Mouse (Mus musculus) cortical plate, adult 2 months (tissue): ENCODE data around the gene Iqsec1. TPM values are rescaled to one million over a fixed set of nuclear protein-coding genes. Genes with fewer than 3 reads are reported as not detected.

Experiments used
- H3K27ac ChIP-seq: fragments of 200-500 bp; 2 replicates; pipeline ENCODE4 v1.5.1; 2012; ENCODE audit warnings: low read length, control low read depth, inconsistent platforms; ENCODE audit not compliant: insufficient read depth
- H3K4me1 ChIP-seq: fragments of 200-500 bp; 2 replicates; pipeline ENCODE4 v1.6.1; 2011; ENCODE audit warnings: low read length; ENCODE audit not compliant: control insufficient read depth, insufficient read depth
- H3K4me3 ChIP-seq: fragments of 200-500 bp; 2 replicates; pipeline ENCODE4 v1.5.1; 2011; ENCODE audit warnings: mild to moderate bottlenecking, low read length, control low read depth; ENCODE audit not compliant: insufficient read depth
- CTCF ChIP-seq: fragments of 200-500 bp; IDR thresholded peaks from 2 replicates; pipeline ENCODE4 v1.5.1; 2011; ENCODE audit warnings: mild to moderate bottlenecking, control low read depth, low read length; ENCODE audit not compliant: insufficient read depth; ENCODE audit errors: extremely low read depth
- POLR2A ChIP-seq: fragments of 200-500 bp; IDR thresholded peaks from 2 replicates; pipeline ENCODE4 v1.6.1; 2011; ENCODE audit warnings: mild to moderate bottlenecking, low read length, control low read depth; ENCODE audit not compliant: insufficient read depth; ENCODE audit errors: extremely low read depth
- polyA plus RNA-seq: library from polyadenylated mRNA; depleted of rRNA; stranded (reverse); fragments of >200 nt; gene quantifications from 2 replicates; pipeline ENCODE4 v1.2.3, GENCODE M21; 2012

Gene Iqsec1
- polyA plus RNA-seq, 1 experiment = 186 TPM

DNA sequence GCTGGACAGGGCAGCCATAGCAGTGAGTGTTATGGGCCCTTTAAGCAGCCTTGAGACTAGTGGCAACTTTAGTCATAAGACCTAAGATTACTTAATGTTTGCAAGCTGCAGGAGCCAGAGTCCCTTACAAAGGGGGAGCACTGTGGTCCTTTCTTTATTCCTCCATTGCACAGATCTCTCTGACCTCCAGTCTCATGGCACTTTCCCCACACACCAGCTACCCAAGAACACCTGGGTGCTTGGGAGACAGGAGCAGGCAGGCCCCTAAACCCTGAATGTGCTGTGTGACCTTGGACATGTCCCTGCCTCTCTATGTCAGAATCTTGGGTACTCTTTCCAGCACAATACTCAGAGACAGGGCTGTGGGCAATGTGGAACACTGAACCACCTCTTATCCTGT, 253.7 kb downstream of the Iqsec1 start:
- Histone ChIP-seq H3K27ac (no peak overlapping the region), H3K4me1 (peaks cover 5% of the 10 kb centered on the region; the same call in 1 of the 2 replicates), H3K4me3 (no peak overlapping the region; the same call in 1 of the 2 replicates)
- TF ChIP-seq POLR2A = no peak
- TF ChIP-seq CTCF = no peak

DNA sequence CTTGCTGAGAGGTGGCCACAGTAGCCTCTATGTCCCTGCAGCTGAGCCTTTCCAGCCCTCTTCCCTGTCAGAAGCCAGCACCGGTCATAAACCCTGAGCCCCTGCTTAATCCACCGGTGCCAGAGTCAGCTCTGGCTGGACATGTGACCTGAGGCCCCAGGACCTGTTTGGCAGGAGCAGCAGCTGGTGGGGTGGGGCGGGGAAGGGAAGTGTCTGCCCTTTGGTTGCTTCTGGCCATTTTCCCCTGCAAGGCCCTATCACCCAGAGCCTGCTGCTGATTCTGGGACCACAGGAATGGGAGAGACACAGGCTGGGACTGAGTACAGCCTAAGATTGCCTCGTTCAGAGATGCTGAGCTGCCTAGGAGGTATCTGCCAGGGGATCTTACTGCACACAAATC, 257.2 kb downstream of the Iqsec1 start:
- TF ChIP-seq POLR2A = no peak
- TF ChIP-seq CTCF = no peak
- peaks cover 7% of the 10 kb centered on the region for H3K4me1 ChIP-seq
- H3K27ac ChIP-seq = no peak overlapping the region
- no peak overlapping the region for H3K4me3 ChIP-seq

DNA sequence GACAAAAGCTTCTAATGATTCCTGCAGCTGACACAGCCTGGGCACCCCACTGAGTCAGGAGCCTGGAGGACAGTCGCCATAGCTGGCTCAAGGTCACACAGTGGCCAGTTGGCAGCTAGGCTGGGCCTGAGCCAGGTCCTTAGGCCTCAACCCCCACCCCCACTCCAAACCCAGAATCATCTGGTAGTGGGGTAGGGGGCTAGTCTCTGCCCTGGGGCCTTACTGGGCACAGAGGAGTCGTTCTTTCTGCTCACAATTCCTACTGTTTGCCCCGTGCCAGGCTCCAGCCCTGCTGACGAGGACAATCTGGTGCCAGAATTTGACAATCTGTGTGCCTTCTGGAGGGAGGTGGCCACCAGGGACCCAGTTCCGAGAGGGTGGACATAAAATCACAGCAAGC, 258.7 kb downstream of the Iqsec1 start:
- peak overlapping the region; percentile 18; the same call in 1 of the 2 replicates for H3K27ac ChIP-seq
- H3K4me1 ChIP-seq = peaks cover 17% of the 10 kb centered on the region
- TF ChIP-seq CTCF (no peak), POLR2A (no peak)
- no peak overlapping the region for H3K4me3 ChIP-seq

DNA sequence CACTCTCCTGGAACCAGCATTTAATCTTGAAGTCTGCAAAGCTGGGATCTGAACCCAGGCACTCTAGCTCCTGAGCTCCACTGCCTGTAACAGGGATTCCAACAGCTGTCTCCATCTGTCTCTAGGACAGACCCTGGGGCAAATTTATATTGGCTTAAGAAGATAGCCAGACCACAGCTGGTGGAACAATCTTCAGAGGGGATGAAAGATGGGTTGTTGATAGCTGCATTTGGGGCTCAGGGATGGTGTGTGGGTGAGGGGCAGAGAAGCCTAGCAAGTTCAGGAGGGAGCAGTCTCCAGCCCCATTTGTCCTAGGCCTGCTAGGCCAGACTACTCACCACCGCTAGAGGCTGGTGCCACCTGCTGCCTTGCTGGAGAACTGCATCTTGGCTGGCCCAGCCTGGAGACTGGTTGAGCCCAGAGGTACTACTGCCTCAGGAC, 260.0 kb downstream of the Iqsec1 start:
- TF ChIP-seq CTCF = peak; percentile 91
- TF ChIP-seq POLR2A = no peak
- Histone ChIP-seq H3K4me1 (peaks cover 15% of the 10 kb centered on the region), H3K27ac (no peak overlapping the region), H3K4me3 (no peak overlapping the region)

DNA sequence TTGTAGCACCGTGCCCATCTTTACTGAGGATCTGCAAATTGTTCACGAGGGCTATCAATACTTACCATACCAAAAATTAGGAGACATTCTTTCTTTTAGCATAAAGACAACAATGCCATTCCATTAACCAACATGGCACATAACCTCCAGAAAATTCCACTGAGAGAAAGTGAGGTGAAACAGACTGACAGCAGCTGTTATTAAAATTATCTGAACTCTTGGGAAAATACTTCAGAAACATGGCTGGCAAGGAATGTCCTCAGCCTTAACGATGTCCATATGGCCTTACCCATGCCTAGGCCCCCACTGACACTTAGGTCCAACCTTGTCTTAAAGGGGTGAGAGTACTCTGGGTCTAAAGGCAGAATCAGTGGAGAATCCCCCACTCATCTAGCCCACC, 260.7 kb downstream of the Iqsec1 start:
- no peak overlapping the region for H3K4me3 ChIP-seq
- TF ChIP-seq POLR2A (no peak), CTCF (no peak)
- no peak overlapping the region for H3K27ac ChIP-seq
- H3K4me1 ChIP-seq = peaks cover 18% of the 10 kb centered on the region

DNA sequence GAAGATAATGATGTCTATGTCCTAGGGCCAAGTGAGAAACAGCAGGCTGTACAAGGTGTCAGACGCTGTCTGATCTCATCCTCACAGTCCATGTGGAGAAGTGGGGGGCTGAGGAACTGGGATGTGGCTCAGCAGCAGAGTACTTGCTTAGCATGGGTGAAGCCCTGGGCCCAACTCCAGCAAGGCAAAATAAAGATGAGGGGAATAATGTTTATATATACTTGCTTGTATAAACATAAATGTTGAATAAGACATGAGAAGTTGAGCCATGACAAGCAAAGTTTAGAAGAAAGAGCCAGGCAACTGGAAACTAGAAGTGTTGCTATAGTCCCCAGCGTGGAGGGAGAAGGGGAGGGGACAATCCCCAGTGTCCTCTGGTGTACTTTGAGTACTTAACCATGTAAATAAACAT, 261.8 kb downstream of the Iqsec1 start:
- H3K27ac ChIP-seq = no peak overlapping the region
- TF ChIP-seq POLR2A = no peak
- TF ChIP-seq CTCF = no peak
- no peak overlapping the region for H3K4me3 ChIP-seq
- peaks cover 15% of the 10 kb centered on the region for H3K4me1 ChIP-seq

DNA sequence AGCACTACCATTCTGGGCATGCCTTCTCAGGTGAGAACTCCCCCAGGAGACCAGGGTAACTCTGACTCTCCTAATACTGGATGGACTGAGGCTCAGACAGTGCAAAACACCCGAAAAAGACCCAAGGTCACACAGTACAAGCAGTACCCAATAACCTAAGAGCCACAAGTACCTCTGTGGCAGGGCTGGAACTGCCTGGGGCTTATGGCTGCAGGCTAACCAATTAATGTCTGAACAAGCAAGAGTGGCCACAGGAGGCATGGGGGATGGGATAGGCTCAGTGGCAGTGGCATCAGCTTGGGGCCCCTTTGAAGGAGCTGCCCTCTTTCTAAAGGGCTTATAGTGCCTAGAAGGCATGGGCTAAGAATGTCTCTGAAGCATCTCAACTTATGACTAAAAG, 263.0 kb downstream of the Iqsec1 start:
- peaks cover 18% of the 10 kb centered on the region for H3K4me1 ChIP-seq
- TF ChIP-seq POLR2A = no peak
- TF ChIP-seq CTCF = no peak
- no peak overlapping the region for H3K27ac ChIP-seq
- H3K4me3 ChIP-seq = no peak overlapping the region

DNA sequence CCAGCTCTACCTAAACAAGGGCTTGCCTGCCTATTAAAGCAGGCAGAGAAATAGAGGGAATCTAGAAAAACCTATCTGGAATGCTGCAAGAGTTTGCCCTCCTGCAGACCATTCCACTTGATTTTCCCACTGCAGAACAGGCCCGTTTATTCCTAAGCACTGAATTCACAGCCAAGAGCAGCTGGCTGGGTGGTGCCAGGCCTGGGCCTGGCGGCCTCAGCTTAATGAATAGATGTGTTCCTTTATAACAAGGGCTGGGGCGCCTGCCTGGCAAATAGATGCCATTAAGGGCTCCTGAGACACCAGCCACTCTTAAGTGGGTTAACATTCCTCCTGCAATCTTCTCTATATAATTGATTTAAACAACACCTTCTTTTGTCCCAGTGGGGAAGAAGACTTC, 265.5 kb downstream of the Iqsec1 start:
- TF ChIP-seq POLR2A (no peak), CTCF (no peak)
- Histone ChIP-seq H3K4me3 (no peak overlapping the region), H3K4me1 (peaks cover 22% of the 10 kb centered on the region), H3K27ac (peak overlapping the region; percentile 10; the same call in 1 of the 2 replicates)

DNA sequence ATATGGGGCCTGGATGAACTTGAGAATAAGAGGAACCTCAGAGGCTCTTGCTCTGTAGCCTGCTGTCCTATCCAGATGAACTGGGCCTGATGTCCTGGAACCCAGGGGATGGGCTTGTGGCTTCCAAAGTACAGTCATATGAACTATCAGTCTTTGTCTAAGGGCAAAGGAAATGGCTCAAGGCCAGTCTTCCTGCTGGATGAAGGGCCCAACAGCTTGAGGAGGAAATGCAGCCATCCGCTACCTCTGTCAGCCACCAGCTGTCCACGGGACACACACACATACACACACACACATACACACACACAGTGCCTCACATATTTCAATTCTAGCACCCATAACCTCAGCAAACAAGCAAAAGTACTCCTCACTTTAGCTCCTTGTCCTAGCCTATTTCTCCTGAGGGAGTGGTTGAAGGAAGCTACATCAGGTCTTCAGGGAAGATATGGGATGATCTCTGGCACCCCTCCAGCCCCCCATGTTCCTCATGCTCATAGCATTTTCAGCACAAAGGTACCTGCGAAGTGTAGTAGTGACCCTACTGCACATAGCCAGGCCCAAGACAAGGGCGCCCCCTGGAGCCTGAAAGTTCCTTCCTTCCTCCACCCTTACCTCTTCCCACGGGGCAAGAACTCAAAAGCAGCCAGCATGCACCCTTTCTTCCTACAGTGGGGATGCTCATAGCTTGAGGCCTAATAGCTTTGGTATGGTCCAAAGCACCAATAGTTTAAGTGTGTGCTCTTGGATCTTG, 267.3 kb downstream of the Iqsec1 start:
- peaks cover 25% of the 10 kb centered on the region for H3K4me1 ChIP-seq
- TF ChIP-seq POLR2A (no peak), CTCF (peak; percentile 38)
- H3K4me3 ChIP-seq = no peak overlapping the region
- H3K27ac ChIP-seq = no peak overlapping the region

DNA sequence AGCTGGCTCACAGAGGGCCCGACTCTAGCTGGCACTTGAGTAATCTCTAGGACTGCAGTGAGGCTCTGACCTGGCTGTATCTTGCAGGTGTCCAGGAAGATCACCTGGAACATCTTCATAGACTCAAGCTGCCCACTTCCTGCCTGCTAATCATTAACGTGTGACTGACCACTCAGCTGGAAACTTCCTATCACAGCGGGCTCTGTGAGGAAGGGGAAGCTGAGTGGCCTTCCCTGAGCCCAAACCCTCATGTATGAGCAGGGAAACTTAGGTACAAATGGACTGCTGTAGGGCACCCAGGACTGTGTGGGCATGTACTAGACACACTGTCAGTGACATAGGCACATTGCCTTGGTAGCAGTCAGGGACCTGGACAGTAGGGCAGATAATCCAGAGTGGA, 268.3 kb downstream of the Iqsec1 start:
- no peak for TF ChIP-seq CTCF
- no peak for TF ChIP-seq POLR2A
- Histone ChIP-seq H3K27ac (no peak overlapping the region), H3K4me3 (no peak overlapping the region), H3K4me1 (peaks cover 18% of the 10 kb centered on the region)
